Mouse (Mus musculus): ENCODE data around the gene Dhrs7c.

GRCm38 (mm10) chr11:67811535-67811934 lies 13.5 kb downstream of the Dhrs7c start:
- TF ChIP-seq CTCF (conservative IDR thresholded peaks at IDR 0.05; ENCODE audit: low read length) (no peak), POU5F1 (IDR thresholded peaks at IDR 0.05; ENCODE audit: borderline replicate concordance, low read length) (no peak)

All from E14TG2a.4 (cell line).